ENCODE assay signal across 8 mouse cellular contexts in genomic region chr13:100670181-100670741, GRCm38 (mm10). TPM values are rescaled to one million over a fixed set of nuclear protein-coding genes. Genes with fewer than 3 reads are reported as not detected.
DNase-seq lines count a peak whose midpoint lies in the region; ATAC-seq and TF ChIP-seq lines count a peak whose summit lies in the region.

No protein-coding gene starts in this region.

- H3K36me3 ChIP-seq in heart, embryonic 14.5 days (ENCODE audit: control insufficient read depth, insufficient read depth, low read length): peaks cover 16% of the 10 kb centered on the region
- H3K36me3 ChIP-seq in hindbrain, postnatal 0 days (ENCODE audit: insufficient read depth, low read length): no peaks in the 10 kb centered on the region
- peaks cover 16% of the 10 kb centered on the region for H3K36me3 ChIP-seq in midbrain, embryonic 13.5 days

- ATAC-seq in heart, embryonic 14.5 days (ENCODE audit: insufficient number of reproducible peaks, insufficient read depth, low FRiP score, low read depth): no peak
- ATAC-seq in hindbrain, postnatal 0 days: no peak
- no peak for ATAC-seq in midbrain, embryonic 13.5 days

- WGBS in heart, embryonic 14.5 days: 52% methylated on average over 9 of the region's 9 CpGs
- 59% methylated on average over 9 of the region's 9 CpGs for WGBS in hindbrain, postnatal 0 days
- 58% methylated on average over 9 of the region's 9 CpGs for WGBS in midbrain, embryonic 13.5 days

- DNase-seq in heart, postnatal 4 days: no peak
- DNase-seq in hindbrain, postnatal 0 days (ENCODE audit: low spot score): no peak
- DNase-seq in cerebellum, postnatal 10 days: no peak
- DNase-seq in thymus, postnatal 4 days: no peak
- DNase-seq in gastrocnemius, postnatal 4 days (ENCODE audit: low spot score in 2 of 2): no peak

- peak overlapping the region in 1 of 2 experiments; percentile 58; a peak in 1 of 4 replicates for H3K27ac ChIP-seq in heart, embryonic 14.5 days (replicated peaks in 1 of 2; ENCODE audit: control insufficient read depth in 1 of 2, insufficient read depth in 1 of 2, low read depth in 2 of 2, low read length in 2 of 2)
- no peak overlapping the region for H3K27ac ChIP-seq in bone marrow macrophage, adult 2 months (ENCODE audit: insufficient read depth, low read depth, low read length)
- no peak overlapping the region for H3K27ac ChIP-seq in hindbrain, postnatal 0 days
- H3K27ac ChIP-seq in midbrain, embryonic 13.5 days: no peak overlapping the region

- H3K4me1 ChIP-seq in heart, embryonic 14.5 days (ENCODE audit: control insufficient read depth in 2 of 2, insufficient read depth in 2 of 2, low read length in 2 of 2): peaks cover 0 to 4% of the 10 kb centered on the region in 2 experiments; a peak in 1 of 4 replicates
- peaks cover 2% of the 10 kb centered on the region; the same call in 1 of the 2 replicates for H3K4me1 ChIP-seq in bone marrow macrophage, adult 2 months (ENCODE audit: control insufficient read depth, insufficient read depth, low read length)
- H3K4me1 ChIP-seq in hindbrain, postnatal 0 days (ENCODE audit: insufficient read depth, low read length): no peaks in the 10 kb centered on the region
- peaks cover 11% of the 10 kb centered on the region for H3K4me1 ChIP-seq in midbrain, embryonic 13.5 days (replicated peaks)

- peak overlapping the region; percentile 68 to 89; a peak in 3 of 4 replicates for H3K4me3 ChIP-seq in heart, embryonic 14.5 days (ENCODE audit: control insufficient read depth in 1 of 2, insufficient read depth in 1 of 2, low read depth in 1 of 2, low read length in 2 of 2)
- H3K4me3 ChIP-seq in bone marrow macrophage, adult 2 months (ENCODE audit: insufficient read depth, low read length): peak overlapping the region; percentile 78
- H3K4me3 ChIP-seq in hindbrain, postnatal 0 days (ENCODE audit: low read length): peak overlapping the region; percentile 48
- H3K4me3 ChIP-seq in midbrain, embryonic 13.5 days (replicated peaks): peak overlapping the region; percentile 54

- TF ChIP-seq POLR2A in bone marrow macrophage, adult 2 months (IDR thresholded peaks at IDR 0.05; ENCODE audit: borderline replicate concordance, low read depth, low read length): no peak

- no peaks in the 10 kb centered on the region for H3K27me3 ChIP-seq in heart, embryonic 14.5 days (ENCODE audit: control insufficient read depth, insufficient read depth, low read length)
- no peaks in the 10 kb centered on the region for H3K27me3 ChIP-seq in hindbrain, postnatal 0 days (ENCODE audit: insufficient read depth, low read length)
- 0 out of 2 replicates have a peak, but pooled peaks cover 5% of the 10 kb centered on the region for H3K27me3 ChIP-seq in midbrain, embryonic 13.5 days

- peak overlapping the region; percentile 82 for H3K9ac ChIP-seq in heart, embryonic 14.5 days (ENCODE audit: low read length)
- peak overlapping the region; percentile 45; the same call in 1 of the 2 replicates for H3K9ac ChIP-seq in hindbrain, postnatal 0 days (replicated peaks; ENCODE audit: low read length)
- peak overlapping the region; percentile 57 for H3K9ac ChIP-seq in midbrain, embryonic 13.5 days (replicated peaks)

- peak overlapping the region; percentile 74 for H3K4me2 ChIP-seq in heart, embryonic 14.5 days (ENCODE audit: low read length)
- H3K4me2 ChIP-seq in hindbrain, postnatal 0 days (ENCODE audit: low read depth, low read length): peak overlapping the region; percentile 85
- peak overlapping the region; percentile 82 for H3K4me2 ChIP-seq in midbrain, embryonic 13.5 days (replicated peaks)

- no peak for TF ChIP-seq CTCF in bone marrow macrophage, adult 2 months (IDR thresholded peaks at IDR 0.05; ENCODE audit: low read depth, low read length)
- no peak for TF ChIP-seq CTCF in hindbrain, postnatal 0 days (IDR thresholded peaks at IDR 0.05; ENCODE audit: low read depth)

- no peaks in the 10 kb centered on the region for H3K9me3 ChIP-seq in heart, embryonic 14.5 days (ENCODE audit: control insufficient read depth, low read length)
- 0 out of 2 replicates have a peak, but pooled peaks cover 2% of the 10 kb centered on the region for H3K9me3 ChIP-seq in hindbrain, postnatal 0 days (ENCODE audit: low read length)
- 0 out of 2 replicates have a peak, but pooled peaks cover 3% of the 10 kb centered on the region for H3K9me3 ChIP-seq in midbrain, embryonic 13.5 days

RNA-seq across cellular contexts. Expression of gene Ccdc125, which starts 0.7 kb away (rescaled TPM):
- polyA plus RNA-seq in heart, embryonic 14.5 days (2014; fragmentation: Nextera tagmentation; extraction: Ambion mirVana): 3.5 and 3.8 TPM in 2 replicates
- 1 to 10 TPM; 1.2 to 1.6 TPM for total RNA-seq in heart, postnatal 4 days (2021)
- 7.6 and 9.3 TPM in 2 replicates for polyA plus RNA-seq in bone marrow macrophage, adult 2 months (2012; ENCODE audit: insufficient read depth, insufficient read length, missing spikeins)
- total RNA-seq in hindbrain, postnatal 0 days (2014; rRNA removed): 0.21 and 0.36 TPM in 2 replicates
- 1.3 and 1.4 TPM in 2 replicates for polyA plus RNA-seq in hindbrain, postnatal 0 days (2015; fragmentation: Nextera tagmentation; extraction: Ambion mirVana)
- polyA plus RNA-seq in midbrain, embryonic 13.5 days (2015; fragmentation: Nextera tagmentation; extraction: Ambion mirVana): 1.5 and 2.1 TPM in 2 replicates
- 1 to 10 TPM; 1.0 to 1.5 TPM for total RNA-seq in gastrocnemius, postnatal 4 days (2021)

RNA-seq across cellular contexts. Expression of gene Taf9, which starts 18.9 kb away (rescaled TPM):
- polyA plus RNA-seq in heart, embryonic 14.5 days (2014; fragmentation: Nextera tagmentation; extraction: Ambion mirVana): 6.2 and 8.5 TPM in 2 replicates
- 10 to 100 TPM; 19.8 to 20.3 TPM for total RNA-seq in heart, postnatal 4 days (2021)
- 2.1 and 3.5 TPM in 2 replicates for polyA plus RNA-seq in bone marrow macrophage, adult 2 months (2012; ENCODE audit: insufficient read depth, insufficient read length, missing spikeins)
- 34.7 and 37.3 TPM in 2 replicates for total RNA-seq in hindbrain, postnatal 0 days (2014; rRNA removed)
- 38.0 and 42.8 TPM in 2 replicates for polyA plus RNA-seq in hindbrain, postnatal 0 days (2015; fragmentation: Nextera tagmentation; extraction: Ambion mirVana)
- polyA plus RNA-seq in midbrain, embryonic 13.5 days (2015; fragmentation: Nextera tagmentation; extraction: Ambion mirVana): 21.6 and 24.0 TPM in 2 replicates
- 10 to 100 TPM; 16.3 to 19.0 TPM for total RNA-seq in gastrocnemius, postnatal 4 days (2021)

RNA-seq across cellular contexts. Expression of gene Rad17, which starts 19.4 kb away (rescaled TPM):
- 25.1 and 26.3 TPM in 2 replicates for polyA plus RNA-seq in heart, embryonic 14.5 days (2014; fragmentation: Nextera tagmentation; extraction: Ambion mirVana)
- 10 to 100 TPM; 21.8 to 22.5 TPM for total RNA-seq in heart, postnatal 4 days (2021)
- 17.5 and 18.6 TPM in 2 replicates for polyA plus RNA-seq in bone marrow macrophage, adult 2 months (2012; ENCODE audit: insufficient read depth, insufficient read length, missing spikeins)
- total RNA-seq in hindbrain, postnatal 0 days (2014; rRNA removed): 10.0 and 13.1 TPM in 2 replicates
- polyA plus RNA-seq in hindbrain, postnatal 0 days (2015; fragmentation: Nextera tagmentation; extraction: Ambion mirVana): 12.3 and 14.1 TPM in 2 replicates
- 20.9 and 21.2 TPM in 2 replicates for polyA plus RNA-seq in midbrain, embryonic 13.5 days (2015; fragmentation: Nextera tagmentation; extraction: Ambion mirVana)
- 10 to 100 TPM; 14.7 to 15.4 TPM for total RNA-seq in gastrocnemius, postnatal 4 days (2021)

RNA-seq across cellular contexts. Expression of gene Ak6, which starts 19.5 kb away (rescaled TPM):
- polyA plus RNA-seq in heart, embryonic 14.5 days (2014; fragmentation: Nextera tagmentation; extraction: Ambion mirVana): 246 and 262 TPM in 2 replicates
- 100 to 1,000 TPM; 102 to 106 TPM for total RNA-seq in heart, postnatal 4 days (2021)
- 93.3 and 95.3 TPM in 2 replicates for polyA plus RNA-seq in bone marrow macrophage, adult 2 months (2012; ENCODE audit: insufficient read depth, insufficient read length, missing spikeins)
- total RNA-seq in hindbrain, postnatal 0 days (2014; rRNA removed): 101 and 123 TPM in 2 replicates
- 320 and 328 TPM in 2 replicates for polyA plus RNA-seq in hindbrain, postnatal 0 days (2015; fragmentation: Nextera tagmentation; extraction: Ambion mirVana)
- polyA plus RNA-seq in midbrain, embryonic 13.5 days (2015; fragmentation: Nextera tagmentation; extraction: Ambion mirVana): 339 and 353 TPM in 2 replicates
- 10 to 100 TPM; 72.5 to 74.0 TPM for total RNA-seq in gastrocnemius, postnatal 4 days (2021)

RNA-seq across cellular contexts. Expression of gene Marveld2, which starts 53.5 kb away (rescaled TPM):
- 3.1 and 3.6 TPM in 2 replicates for polyA plus RNA-seq in heart, embryonic 14.5 days (2014; fragmentation: Nextera tagmentation; extraction: Ambion mirVana)
- 1 to 10 TPM; 1.7 to 2.0 TPM for total RNA-seq in heart, postnatal 4 days (2021)
- 0.47 TPM in 1 of 2 replicates, not detected in the other for polyA plus RNA-seq in bone marrow macrophage, adult 2 months (2012; ENCODE audit: insufficient read depth, insufficient read length, missing spikeins)
- total RNA-seq in hindbrain, postnatal 0 days (2014; rRNA removed): 2.1 and 3.8 TPM in 2 replicates
- polyA plus RNA-seq in hindbrain, postnatal 0 days (2015; fragmentation: Nextera tagmentation; extraction: Ambion mirVana): 2.9 and 3.2 TPM in 2 replicates
- polyA plus RNA-seq in midbrain, embryonic 13.5 days (2015; fragmentation: Nextera tagmentation; extraction: Ambion mirVana): 1.5 and 2.3 TPM in 2 replicates
- 1 to 10 TPM; 4.3 to 4.5 TPM for total RNA-seq in gastrocnemius, postnatal 4 days (2021)
